Mouse (Mus musculus): ENCODE results near the gene Cep170b. TPM values are rescaled to one million over a fixed set of nuclear protein-coding genes. Genes with fewer than 3 reads are reported as not detected.

The Cep170b gene
- polyA plus RNA-seq, 1 experiment: 5.8 TPM

DNA sequence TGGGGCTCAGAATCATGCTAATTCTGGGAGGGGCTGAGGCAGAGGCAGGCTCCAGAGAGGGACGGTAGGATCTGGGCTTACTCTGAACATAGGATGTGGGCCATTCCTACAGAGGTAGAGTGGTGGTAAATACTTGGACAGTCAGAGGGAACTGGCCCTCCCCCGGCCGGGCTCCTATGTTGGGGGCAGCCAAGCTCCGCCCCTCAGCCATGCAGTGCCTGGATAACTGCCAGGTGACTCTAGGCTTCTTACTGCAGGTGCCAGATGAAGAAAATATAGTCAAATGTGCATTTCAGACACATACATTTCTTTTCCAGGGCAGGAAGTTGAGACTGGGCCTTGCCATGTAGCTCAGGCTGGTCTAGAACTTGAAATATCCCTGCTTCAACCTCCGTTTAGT lies 43.2 kb upstream of the Cep170b start:
- Histone ChIP-seq H3K4me1 (ENCODE audit: control insufficient read depth, insufficient read depth, low read length) (no peaks in the 10 kb centered on the region; the same call in 1 of the 2 replicates), H3K4me3 (replicated peaks; ENCODE audit: control insufficient read depth, low read depth, low read length) (no peak overlapping the region), H3K27ac (ENCODE audit: control insufficient read depth, insufficient read depth, low read depth, low read length, poor library complexity) (no peak overlapping the region)
- TF ChIP-seq CTCF (IDR thresholded peaks at IDR 0.05; ENCODE audit: control insufficient read depth, insufficient read depth, low read length) (no peak), POLR2A (IDR thresholded peaks at IDR 0.05; ENCODE audit: borderline replicate concordance, control insufficient read depth, low read depth, low read length) (no peak)
- WGBS: 48% methylated on average over 5 of the region's 5 CpGs

DNA sequence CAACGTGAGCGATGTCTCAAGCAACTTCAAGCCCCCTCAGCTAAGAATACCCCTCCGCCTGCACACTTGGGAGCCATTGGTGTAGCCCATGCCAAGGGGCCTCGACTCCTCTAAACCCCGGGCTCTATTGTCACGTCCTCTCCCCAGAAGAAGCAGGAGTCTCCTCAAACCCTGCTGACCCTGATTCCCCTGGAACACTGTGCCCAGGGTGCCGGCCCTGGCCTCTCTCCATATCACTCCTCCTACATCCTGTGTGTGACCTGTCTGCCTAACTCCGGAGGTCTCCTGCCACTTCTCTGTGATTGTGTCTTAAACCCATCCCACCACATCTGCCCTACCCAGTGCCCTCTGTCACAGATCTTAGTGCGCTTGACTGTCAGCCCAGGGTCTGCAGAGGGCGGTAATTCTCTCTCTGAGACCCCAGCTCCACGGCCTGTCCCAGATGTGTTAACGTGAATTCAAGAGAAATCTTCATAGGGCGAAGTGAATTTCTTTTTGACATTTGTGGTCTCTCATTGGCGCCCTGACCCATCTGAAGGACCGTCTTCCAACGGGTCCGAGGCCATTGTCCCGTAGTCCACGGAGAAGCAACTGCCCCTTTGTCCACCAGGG lies 42.2 kb upstream of the Cep170b start:
- H3K27ac ChIP-seq (ENCODE audit: control insufficient read depth, insufficient read depth, low read depth, low read length, poor library complexity): peak overlapping the region; percentile 66; the same call in 1 of the 2 replicates
- H3K4me1 ChIP-seq (ENCODE audit: control insufficient read depth, insufficient read depth, low read length): no peaks in the 10 kb centered on the region; the same call in 1 of the 2 replicates
- peak overlapping the region; percentile 62 for H3K4me3 ChIP-seq (replicated peaks; ENCODE audit: control insufficient read depth, low read depth, low read length)
- 42% methylated on average over 19 of the region's 19 CpGs for WGBS
- no peak for TF ChIP-seq POLR2A (IDR thresholded peaks at IDR 0.05; ENCODE audit: borderline replicate concordance, control insufficient read depth, low read depth, low read length)
- TF ChIP-seq CTCF (IDR thresholded peaks at IDR 0.05; ENCODE audit: control insufficient read depth, insufficient read depth, low read length): no peak

DNA sequence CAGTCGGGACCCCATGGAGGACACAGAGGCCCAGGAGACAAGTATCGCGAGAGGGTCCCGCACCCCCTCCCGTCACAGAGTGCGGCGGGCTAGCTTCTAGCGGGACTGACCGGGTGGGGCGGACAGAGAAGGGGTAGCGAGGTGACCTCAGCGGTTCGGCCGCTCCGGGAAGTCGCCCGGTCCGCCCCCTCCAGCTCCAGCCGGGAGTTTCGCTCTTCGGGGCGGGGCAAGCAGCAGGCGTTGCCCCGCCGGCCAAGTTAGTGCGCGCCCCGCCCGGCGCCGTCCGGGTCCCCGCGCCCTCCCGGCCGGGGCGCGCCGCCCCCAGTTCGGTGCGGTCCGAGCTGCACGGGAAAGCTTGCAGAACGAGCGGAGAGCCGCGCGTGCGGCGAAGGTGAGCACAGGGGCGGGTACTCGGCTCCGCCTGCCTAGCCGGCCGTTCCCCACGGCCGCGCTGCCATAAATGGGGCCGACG lies 41.7 kb upstream of the Cep170b start, which contains the start of gene Zbtb42:
Gene Zbtb42, plus strand, starts transcription at position 274 of the 472 bp plus-strand sequence.
- TF ChIP-seq CTCF (IDR thresholded peaks at IDR 0.05; ENCODE audit: control insufficient read depth, insufficient read depth, low read length): no peak
- TF ChIP-seq POLR2A (IDR thresholded peaks at IDR 0.05; ENCODE audit: borderline replicate concordance, control insufficient read depth, low read depth, low read length): no peak

DNA sequence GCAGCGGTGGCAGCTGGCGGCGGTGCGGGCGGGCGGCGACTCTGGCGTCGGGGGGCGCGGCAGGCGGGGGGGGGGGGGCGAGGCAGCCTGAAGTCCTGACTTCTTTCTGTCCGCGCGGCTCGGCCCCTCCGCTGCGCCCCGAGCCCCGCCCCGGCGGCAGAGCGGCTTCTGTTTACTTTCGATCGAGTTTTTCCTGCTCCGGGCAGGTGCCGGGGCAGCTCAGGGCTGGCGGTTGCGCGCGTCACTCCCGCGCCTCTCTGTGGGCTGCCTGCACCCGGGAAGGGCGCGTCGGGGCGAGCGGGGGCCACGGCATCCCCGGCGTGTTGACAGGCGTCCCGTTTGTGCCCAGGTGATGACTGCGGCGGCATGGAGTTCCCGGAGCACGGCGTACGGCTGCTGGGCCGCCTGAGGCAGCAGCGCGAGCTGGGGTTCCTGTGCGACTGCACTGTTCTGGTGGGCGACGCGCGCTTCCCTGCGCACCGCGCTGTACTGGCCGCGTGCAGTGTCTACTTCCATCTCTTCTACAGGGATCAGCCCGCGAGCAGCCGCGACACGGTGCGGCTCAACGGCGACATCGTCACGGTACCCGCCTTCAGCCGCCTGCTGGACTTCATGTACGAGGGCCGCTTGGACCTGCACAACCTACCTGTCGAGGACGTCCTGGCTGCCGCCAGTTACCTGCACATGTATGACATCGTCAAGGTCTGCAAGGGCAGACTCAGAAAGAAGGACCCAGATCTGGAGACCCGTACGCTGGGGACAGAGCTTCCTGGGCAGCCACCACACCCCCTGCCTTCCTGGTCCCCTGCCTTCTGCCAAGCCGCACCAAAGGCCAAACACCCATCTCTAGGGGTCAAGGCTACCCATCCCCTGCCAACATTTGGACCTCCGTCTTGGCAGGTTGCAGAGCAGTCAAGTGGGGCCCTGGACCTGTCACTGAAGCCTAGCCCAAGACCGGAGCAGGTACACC lies 40.9 kb upstream of the Cep170b start:
- 8% methylated on average over 71 of the region's 87 CpGs for WGBS
- Histone ChIP-seq H3K4me3 (replicated peaks; ENCODE audit: control insufficient read depth, low read depth, low read length) (peak overlapping the region; percentile 62), H3K27ac (ENCODE audit: control insufficient read depth, insufficient read depth, low read depth, low read length, poor library complexity) (peak overlapping the region; percentile 66), H3K4me1 (ENCODE audit: control insufficient read depth, insufficient read depth, low read length) (no peaks in the 10 kb centered on the region; the same call in 1 of the 2 replicates)
- TF ChIP-seq POLR2A (IDR thresholded peaks at IDR 0.05; ENCODE audit: borderline replicate concordance, control insufficient read depth, low read depth, low read length): no peak
- TF ChIP-seq CTCF (IDR thresholded peaks at IDR 0.05; ENCODE audit: control insufficient read depth, insufficient read depth, low read length): no peak

More for the DNA sequence above, 41.7 kb upstream of the Cep170b start, which contains the start of gene Zbtb42:
- Histone ChIP-seq H3K4me3 (replicated peaks; ENCODE audit: control insufficient read depth, low read depth, low read length) (peak within 1 kb of the TSS; percentile 62), H3K27ac (ENCODE audit: control insufficient read depth, insufficient read depth, low read depth, low read length, poor library complexity) (peak within 1 kb of the TSS; percentile 66), H3K4me1 (ENCODE audit: control insufficient read depth, insufficient read depth, low read length) (no peaks in the 10 kb centered on the region; the same call in 1 of the 2 replicates)
- under 1% methylated on average over 51 of the region's 60 CpGs for WGBS

DNA sequence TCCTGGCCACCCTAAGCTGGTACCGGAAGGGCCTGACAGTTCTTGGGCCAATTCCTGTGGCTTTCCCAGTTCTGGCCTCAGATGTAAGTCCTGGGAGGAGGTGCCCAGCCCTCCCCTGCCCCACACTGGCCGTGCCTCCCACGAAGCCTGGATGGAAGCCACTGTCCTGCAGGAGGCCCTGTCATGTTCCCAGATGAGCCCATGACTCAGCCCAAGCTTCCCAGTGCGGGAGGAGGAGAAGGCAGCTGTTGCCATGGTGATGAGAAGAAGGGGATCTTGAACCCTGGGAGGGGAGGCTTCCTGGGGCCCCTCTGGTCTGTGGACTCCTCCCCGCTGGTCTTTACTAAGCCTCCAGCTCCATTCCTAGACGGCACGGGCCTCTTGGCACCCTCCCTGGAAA lies 36.9 kb upstream of the Cep170b start:
- TF ChIP-seq CTCF (IDR thresholded peaks at IDR 0.05; ENCODE audit: control insufficient read depth, insufficient read depth, low read length) (no peak), POLR2A (IDR thresholded peaks at IDR 0.05; ENCODE audit: borderline replicate concordance, control insufficient read depth, low read depth, low read length) (no peak)
- H3K27ac ChIP-seq (ENCODE audit: control insufficient read depth, insufficient read depth, low read depth, low read length, poor library complexity): no peak overlapping the region
- no peak overlapping the region for H3K4me3 ChIP-seq (replicated peaks; ENCODE audit: control insufficient read depth, low read depth, low read length)
- H3K4me1 ChIP-seq (ENCODE audit: control insufficient read depth, insufficient read depth, low read length): peaks cover 4% of the 10 kb centered on the region; the same call in 1 of the 2 replicates
- WGBS: 76% methylated on average over 7 of the region's 7 CpGs

DNA sequence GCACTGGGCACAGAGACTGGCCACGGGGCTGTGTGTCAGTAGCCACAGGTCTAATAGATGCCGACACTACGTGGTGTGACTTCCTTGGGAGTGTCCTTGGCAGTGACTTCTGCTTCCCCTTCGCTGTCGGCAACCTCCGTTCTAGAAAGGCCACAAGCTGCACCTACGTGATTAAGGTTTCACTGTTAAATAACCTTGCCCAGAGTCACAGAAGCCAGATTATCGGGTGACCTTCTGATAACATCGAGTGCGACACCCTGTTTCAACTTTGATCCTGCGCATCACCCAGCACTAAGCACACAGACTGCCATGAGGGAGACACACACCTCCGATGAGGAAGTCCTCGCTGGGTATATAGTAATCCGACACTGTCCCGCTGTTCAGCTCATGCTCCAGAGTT lies 31.8 kb upstream of the Cep170b start:
- Histone ChIP-seq H3K27ac (ENCODE audit: control insufficient read depth, insufficient read depth, low read depth, low read length, poor library complexity) (peak overlapping the region; percentile 88), H3K4me3 (replicated peaks; ENCODE audit: control insufficient read depth, low read depth, low read length) (peak overlapping the region; percentile 72), H3K4me1 (ENCODE audit: control insufficient read depth, insufficient read depth, low read length) (peaks cover 6% of the 10 kb centered on the region)
- WGBS: 3% methylated on average over 15 of the region's 15 CpGs
- TF ChIP-seq CTCF (IDR thresholded peaks at IDR 0.05; ENCODE audit: control insufficient read depth, insufficient read depth, low read length) (no peak), POLR2A (IDR thresholded peaks at IDR 0.05; ENCODE audit: borderline replicate concordance, control insufficient read depth, low read depth, low read length) (no peak)

DNA sequence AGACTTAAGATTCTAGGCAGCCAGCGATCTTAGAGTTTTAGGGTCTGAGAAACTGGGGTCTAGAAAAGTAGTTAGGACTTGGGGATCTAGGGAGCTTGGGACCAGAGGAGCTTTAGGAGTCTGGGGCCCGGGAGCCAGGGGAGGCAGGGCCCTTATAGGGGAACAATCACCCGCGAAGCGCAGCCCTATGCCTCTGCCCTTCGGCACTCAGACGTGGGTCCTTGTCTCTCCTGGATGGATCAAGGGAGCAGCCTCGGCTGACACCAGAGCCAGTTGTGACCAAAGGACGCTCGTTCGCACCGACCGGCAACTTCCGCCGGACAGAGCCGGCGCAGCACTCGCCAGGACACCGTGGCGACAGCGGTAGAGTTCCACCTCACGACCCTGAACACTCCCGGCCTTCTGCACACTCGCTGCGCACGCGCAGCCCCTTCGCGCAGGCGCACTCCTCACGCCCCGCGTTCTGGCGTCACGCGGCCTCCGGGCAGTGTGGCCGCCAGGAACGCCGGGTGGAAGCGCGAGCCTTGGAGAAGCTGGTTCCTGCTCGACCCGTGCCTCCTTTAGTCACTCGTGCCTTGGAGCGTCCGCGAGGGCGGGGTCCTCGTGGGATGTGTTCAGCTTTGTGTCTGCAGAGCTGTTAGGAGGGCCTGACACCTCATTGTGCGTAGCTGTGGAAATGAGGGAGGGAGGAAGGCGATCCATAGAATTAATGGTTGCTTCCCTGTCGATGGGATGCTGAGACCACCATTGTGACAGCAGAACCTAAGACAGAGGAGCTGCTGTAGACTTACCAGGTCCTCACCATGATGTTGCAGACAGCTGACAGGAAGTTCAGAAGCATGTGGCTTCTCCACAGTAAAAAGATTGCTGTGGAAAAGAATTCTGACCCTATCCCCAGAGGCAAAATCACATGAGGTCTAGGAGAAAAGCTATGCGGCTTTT lies 26.8 kb upstream of the Cep170b start:
- TF ChIP-seq POLR2A (IDR thresholded peaks at IDR 0.05; ENCODE audit: borderline replicate concordance, control insufficient read depth, low read depth, low read length): peak; percentile 94
- no peak for TF ChIP-seq CTCF (IDR thresholded peaks at IDR 0.05; ENCODE audit: control insufficient read depth, insufficient read depth, low read length)
- WGBS: 2% methylated on average over 54 of the region's 54 CpGs
- Histone ChIP-seq H3K27ac (ENCODE audit: control insufficient read depth, insufficient read depth, low read depth, low read length, poor library complexity) (peak overlapping the region; percentile 51), H3K4me1 (ENCODE audit: control insufficient read depth, insufficient read depth, low read length) (peaks cover 1% of the 10 kb centered on the region), H3K4me3 (replicated peaks; ENCODE audit: control insufficient read depth, low read depth, low read length) (peak overlapping the region; percentile 76)

Data from bone marrow, adult 2 months (tissue).